8 mouse cellular contexts compared by ENCODE assay signal in genomic region chr8:8689454-8690145, GRCm38 (mm10). TPM values are rescaled to one million over a fixed set of nuclear protein-coding genes. Genes with fewer than 3 reads are reported as not detected.
DNase-seq lines count a peak whose midpoint lies in the region; ATAC-seq lines count a peak whose summit lies in the region.

No protein-coding gene starts in this region.

- H3K4me2 ChIP-seq in embryonic facial prominence, embryonic 13.5 days: peak overlapping the region; percentile 71
- H3K4me2 ChIP-seq in limb, embryonic 15.5 days: peak overlapping the region; percentile 62
- peak overlapping the region; percentile 77 for H3K4me2 ChIP-seq in midbrain, embryonic 16.5 days (ENCODE audit: low read length)

- peak; percentile 76 for ATAC-seq in embryonic facial prominence, embryonic 13.5 days (ENCODE audit: insufficient number of reproducible peaks, insufficient read depth, low FRiP score, low TSS enrichment, low read depth)
- peak; percentile 58 for ATAC-seq in limb, embryonic 15.5 days (ENCODE audit: insufficient number of reproducible peaks, low FRiP score, low TSS enrichment, low read depth)
- ATAC-seq in midbrain, embryonic 16.5 days: peak; percentile 79

- H3K4me1 ChIP-seq in embryonic facial prominence, embryonic 13.5 days: peaks cover 34% of the 10 kb centered on the region
- H3K4me1 ChIP-seq in limb, embryonic 15.5 days: peaks cover 34% of the 10 kb centered on the region
- peaks cover 39% of the 10 kb centered on the region for H3K4me1 ChIP-seq in midbrain, embryonic 16.5 days (ENCODE audit: control insufficient read depth, insufficient read depth, low read length)

- H3K9me3 ChIP-seq in embryonic facial prominence, embryonic 13.5 days: no peaks in the 10 kb centered on the region
- H3K9me3 ChIP-seq in limb, embryonic 15.5 days: no peaks in the 10 kb centered on the region
- H3K9me3 ChIP-seq in midbrain, embryonic 16.5 days (replicated peaks; ENCODE audit: control insufficient read depth, low read length, poor library complexity, severe bottlenecking): no peaks in the 10 kb centered on the region

- DNase-seq in 3T3-L1 (ENCODE audit: low read depth, low spot score): peak; percentile 57
- peak; percentile 65 for DNase-seq in adrenal gland, postnatal 25 days
- DNase-seq in heart, adult 9 months (ENCODE audit: low spot score in 2 of 2): peak; percentile 46 to 65
- DNase-seq in kidney, adult 9 months: peak; percentile 52
- peak; percentile 28 to 59 for DNase-seq in spleen, postnatal 14 days (ENCODE audit: low spot score in 2 of 2)

- peak overlapping the region; percentile 98 for H3K27ac ChIP-seq in embryonic facial prominence, embryonic 13.5 days
- peak overlapping the region; percentile 97 for H3K27ac ChIP-seq in limb, embryonic 15.5 days
- H3K27ac ChIP-seq in midbrain, embryonic 16.5 days (ENCODE audit: low read length): peak overlapping the region; percentile 98

- under 1% methylated on average over 68 of the region's 68 CpGs for WGBS in embryonic facial prominence, embryonic 13.5 days
- WGBS in limb, embryonic 15.5 days: under 1% methylated on average over 68 of the region's 68 CpGs
- WGBS in midbrain, embryonic 16.5 days: under 1% methylated on average over 54 of the region's 68 CpGs

- peak overlapping the region; percentile 100 for H3K9ac ChIP-seq in embryonic facial prominence, embryonic 13.5 days
- peak overlapping the region; percentile 100 for H3K9ac ChIP-seq in limb, embryonic 15.5 days
- H3K9ac ChIP-seq in midbrain, embryonic 16.5 days (ENCODE audit: low read depth, low read length): peak overlapping the region; percentile 99

- H3K36me3 ChIP-seq in embryonic facial prominence, embryonic 13.5 days: no peaks in the 10 kb centered on the region
- H3K36me3 ChIP-seq in limb, embryonic 15.5 days: no peaks in the 10 kb centered on the region
- H3K36me3 ChIP-seq in midbrain, embryonic 16.5 days (ENCODE audit: control insufficient read depth, insufficient read depth, low read length): no peaks in the 10 kb centered on the region

- H3K4me3 ChIP-seq in embryonic facial prominence, embryonic 13.5 days: peak overlapping the region; percentile 89
- H3K4me3 ChIP-seq in limb, embryonic 15.5 days: peak overlapping the region; percentile 88
- H3K4me3 ChIP-seq in midbrain, embryonic 16.5 days (ENCODE audit: low read depth, low read length): peak overlapping the region; percentile 93

- no peaks in the 10 kb centered on the region for H3K27me3 ChIP-seq in embryonic facial prominence, embryonic 13.5 days
- no peaks in the 10 kb centered on the region for H3K27me3 ChIP-seq in limb, embryonic 15.5 days
- H3K27me3 ChIP-seq in midbrain, embryonic 16.5 days (ENCODE audit: control insufficient read depth, insufficient read depth, low read depth, low read length): no peaks in the 10 kb centered on the region

RNA-seq across cellular contexts. Expression of gene Arglu1, which starts 0.7 kb away (rescaled TPM):
- total RNA-seq in adrenal gland, postnatal 25 days (2021): 96.4 and 106 TPM in 2 replicates
- 184 and 194 TPM in 2 replicates for polyA plus RNA-seq in embryonic facial prominence, embryonic 13.5 days (2015; fragmentation: Nextera tagmentation; extraction: Ambion mirVana)
- polyA plus RNA-seq in limb, embryonic 15.5 days (2015; fragmentation: Nextera tagmentation; extraction: Ambion mirVana): 111 and 137 TPM in 2 replicates
- 150 and 173 TPM in 2 replicates for polyA plus RNA-seq in midbrain, embryonic 16.5 days (2015; fragmentation: Nextera tagmentation; extraction: Ambion mirVana)

RNA-seq across cellular contexts. Expression of gene Efnb2, which starts 28.6 kb away (rescaled TPM):
- 17.1 and 17.8 TPM in 2 replicates for total RNA-seq in adrenal gland, postnatal 25 days (2021)
- 30.9 and 37.1 TPM in 2 replicates for polyA plus RNA-seq in embryonic facial prominence, embryonic 13.5 days (2015; fragmentation: Nextera tagmentation; extraction: Ambion mirVana)
- 20.8 and 29.9 TPM in 2 replicates for polyA plus RNA-seq in limb, embryonic 15.5 days (2015; fragmentation: Nextera tagmentation; extraction: Ambion mirVana)
- polyA plus RNA-seq in midbrain, embryonic 16.5 days (2015; fragmentation: Nextera tagmentation; extraction: Ambion mirVana): 10.0 and 10.8 TPM in 2 replicates

Comparison
In these comparisons a context has a peak if more than half of its experiments do, and no peak if none do; other contexts are left out.
1. Peak in every context shown above with its lines: DNase-seq, ATAC-seq, H3K4me3 ChIP-seq and H3K27ac ChIP-seq.